Mouse (Mus musculus): ENCODE measurements around the gene Lin7a.
A peak's percentile ranks its signal among the peaks of the same experiment; 100 is the strongest.

Lin7a gene

DNA sequence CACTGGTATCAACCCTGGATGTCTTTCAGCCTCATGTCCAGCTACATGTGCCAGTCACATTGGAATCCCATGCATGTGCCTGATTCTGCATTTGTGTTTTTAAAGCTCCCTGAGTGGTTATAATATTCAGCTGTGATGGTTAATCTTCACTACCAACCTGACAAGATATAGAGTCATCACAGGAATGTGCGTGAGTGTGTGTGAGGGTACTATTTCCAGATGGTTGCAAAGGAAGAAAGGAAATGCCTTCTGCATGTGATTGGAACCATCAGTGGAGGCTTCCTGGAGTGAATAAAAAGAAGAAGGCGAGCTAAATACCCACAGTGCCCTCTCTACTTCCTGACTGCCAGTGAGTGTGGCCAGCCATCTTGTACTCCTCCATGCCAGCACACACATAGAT, 48.2 kb downstream of the Lin7a start:
- DNase-seq (ENCODE audit: low read depth, low spot score), result no peak

DNA sequence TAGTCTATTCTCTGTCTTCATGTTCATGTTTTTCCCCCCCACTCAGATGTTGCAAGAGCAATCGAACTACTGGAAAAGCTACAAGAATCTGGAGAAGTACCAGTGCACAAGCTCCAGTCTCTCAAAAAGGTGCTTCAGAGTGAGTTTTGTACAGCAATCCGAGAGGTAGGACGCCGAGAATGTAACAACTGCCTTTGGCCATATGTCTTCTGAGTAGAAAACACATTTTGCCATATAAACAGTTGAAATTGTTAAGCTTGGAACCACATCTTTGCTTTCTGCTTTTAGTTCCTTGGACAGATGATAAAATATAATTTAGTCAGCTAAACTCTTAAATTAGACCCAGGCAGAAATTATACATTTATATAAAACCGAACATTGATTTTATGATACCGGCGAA, 52.4 kb downstream of the Lin7a start:
- DNase-seq (ENCODE audit: low read depth, low spot score), result no peak

DNA sequence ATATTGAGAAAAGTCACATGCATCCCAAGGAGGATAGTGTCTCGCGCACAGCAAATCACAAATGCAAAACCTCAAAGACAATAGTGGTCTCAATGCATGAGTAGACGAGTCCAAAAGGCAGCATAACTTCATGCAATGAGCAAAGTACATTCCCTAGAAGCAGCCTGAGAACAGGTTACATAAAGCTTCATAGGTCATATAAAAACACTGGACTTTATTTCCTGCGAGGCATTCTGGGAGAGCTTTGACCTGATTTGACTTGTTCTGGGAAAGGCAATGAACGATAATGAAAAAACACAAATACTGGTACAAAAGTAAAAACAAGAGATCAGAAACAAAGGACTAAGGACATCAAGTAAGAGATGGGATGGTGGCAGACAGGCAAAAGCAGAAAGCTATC, 54.1 kb downstream of the Lin7a start:
- DNase-seq (ENCODE audit: low read depth, low spot score), result no peak

DNA sequence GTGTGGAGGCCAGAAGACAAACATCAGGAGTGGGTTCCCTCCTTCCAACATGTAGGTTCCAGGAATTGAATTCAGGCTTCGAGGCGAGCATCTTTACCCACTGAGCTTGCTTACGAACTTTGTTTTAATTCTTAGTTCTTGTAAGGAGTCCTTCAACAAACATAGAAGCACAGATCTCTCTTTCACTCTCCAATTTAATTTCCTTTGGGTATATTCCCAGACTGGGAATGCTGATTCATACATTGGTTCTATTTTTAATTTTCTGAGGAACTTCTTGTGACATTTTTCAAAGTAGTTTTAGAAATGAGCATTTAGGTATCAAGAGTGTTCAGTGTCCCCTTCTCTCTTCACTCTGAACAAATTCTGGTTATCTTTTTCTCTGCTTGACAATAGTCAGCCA, 68.0 kb downstream of the Lin7a start:
- DNase-seq (ENCODE audit: low read depth, low spot score), result no peak

DNA sequence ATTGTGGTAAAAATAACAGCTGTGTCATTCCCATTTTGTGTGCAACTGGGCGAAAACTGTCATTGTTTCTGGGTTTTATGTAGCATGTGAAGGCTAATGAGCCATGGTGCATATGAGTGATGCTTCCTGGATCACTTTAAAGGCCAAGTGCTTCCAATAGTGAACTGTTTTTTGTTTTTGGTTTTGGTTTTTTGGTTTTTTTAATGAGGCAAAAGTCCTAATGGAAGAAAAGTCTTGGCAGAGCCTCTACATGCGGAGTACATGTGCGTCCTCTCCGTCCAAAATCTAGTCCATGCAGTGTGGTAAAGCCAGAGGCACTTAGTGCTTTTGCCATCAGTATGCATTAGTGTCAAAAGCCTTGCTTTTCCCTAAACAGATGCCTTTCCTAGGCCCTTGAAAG, 69.7 kb downstream of the Lin7a start:
- DNase-seq (ENCODE audit: low read depth, low spot score), result no peak

DNA sequence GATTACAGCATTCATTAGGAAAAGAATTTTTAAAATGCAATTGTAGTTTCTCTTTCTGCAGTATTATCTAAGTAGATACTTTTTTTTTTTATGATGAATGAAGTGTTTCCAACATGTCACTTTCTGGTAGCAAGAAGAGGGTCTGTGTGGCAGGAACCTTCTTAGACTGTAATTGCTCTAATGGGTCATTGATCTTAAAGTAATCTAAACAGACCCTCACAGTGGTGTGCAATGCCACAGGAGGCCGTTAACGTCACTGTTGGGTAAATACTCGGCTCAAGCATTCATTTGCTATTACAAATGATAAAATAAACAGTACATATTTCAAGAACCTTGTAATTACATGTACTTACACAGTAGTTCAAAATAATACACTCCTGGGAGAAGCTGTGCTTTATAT, 72.7 kb downstream of the Lin7a start:
- DNase-seq (ENCODE audit: low read depth, low spot score), result no peak

DNA sequence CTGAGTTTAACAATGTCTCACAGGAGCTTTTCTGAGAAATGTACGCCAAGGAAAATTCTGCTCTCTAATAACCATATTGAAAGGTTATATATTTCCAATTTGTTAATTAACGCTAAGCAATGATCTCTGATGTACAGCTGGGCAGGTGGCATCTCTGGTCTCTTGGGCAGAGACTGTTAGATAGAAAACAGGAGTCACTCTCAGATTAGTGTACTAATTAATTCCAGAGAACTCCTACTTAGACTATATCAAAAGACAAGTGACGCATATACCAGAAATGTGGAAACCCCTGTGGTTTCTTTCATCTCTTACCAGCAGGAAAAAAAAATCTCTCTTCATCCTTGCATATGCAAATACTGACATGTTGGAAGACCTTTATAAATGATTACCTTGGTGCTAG, 76.4 kb downstream of the Lin7a start:
- no peak for DNase-seq (ENCODE audit: low read depth, low spot score)

DNA sequence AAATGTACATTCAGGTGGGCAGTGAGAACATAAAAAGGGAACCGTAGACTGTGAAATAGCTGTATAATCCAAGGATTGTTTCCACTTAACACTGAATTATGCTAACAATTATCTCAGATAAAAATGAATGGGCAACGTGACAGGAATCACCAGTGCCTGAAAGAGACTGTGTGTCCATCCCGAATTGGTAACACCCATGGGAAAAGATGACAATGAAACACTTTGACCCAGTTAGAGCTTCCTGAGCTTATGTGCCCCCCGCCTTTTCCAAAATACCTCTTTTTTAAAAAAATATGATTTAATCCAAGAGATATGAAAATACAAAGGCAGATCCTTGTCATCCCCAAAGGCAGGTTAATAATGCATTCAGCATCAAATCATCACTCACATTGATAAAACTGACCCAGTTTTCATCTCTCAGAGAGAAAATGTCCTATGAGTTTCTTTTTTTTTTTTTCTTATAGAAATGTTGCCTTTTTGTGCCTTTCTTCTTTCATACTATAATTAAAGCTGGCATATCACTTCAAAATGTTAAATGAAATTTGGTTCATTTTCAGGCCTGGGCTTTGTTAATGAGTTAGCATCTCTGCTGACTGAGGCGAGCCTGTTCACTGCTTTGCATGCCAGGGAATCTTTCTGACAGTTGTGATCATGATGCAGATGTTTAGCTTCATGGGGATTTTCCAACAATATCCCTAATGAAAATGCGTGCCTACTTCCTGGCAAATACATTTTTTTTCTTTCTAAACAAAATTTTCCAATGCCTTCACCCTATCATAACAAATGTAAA, 80.4 kb downstream of the Lin7a start:
- no peak for DNase-seq (ENCODE audit: low read depth, low spot score)

DNA sequence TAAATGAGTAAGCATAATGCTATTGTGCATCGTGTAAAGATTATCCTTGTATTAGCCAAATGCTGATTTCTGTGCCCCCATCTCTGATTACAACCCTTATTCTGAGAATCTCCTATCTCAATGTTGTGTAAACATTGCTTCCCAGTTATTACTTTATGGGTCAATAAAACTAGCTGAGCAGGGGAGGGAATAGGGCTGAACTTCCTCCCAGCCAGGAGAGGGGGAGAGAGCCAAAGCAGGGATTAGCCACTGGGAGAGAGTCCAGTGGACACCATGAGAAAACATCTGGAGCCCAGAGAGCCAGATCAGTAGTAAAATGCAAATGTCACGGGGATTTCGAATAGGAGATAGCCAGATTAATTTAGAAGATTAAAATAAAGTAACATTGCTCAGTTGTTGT, 82.0 kb downstream of the Lin7a start:
- no peak for DNase-seq (ENCODE audit: low read depth, low spot score)

DNA sequence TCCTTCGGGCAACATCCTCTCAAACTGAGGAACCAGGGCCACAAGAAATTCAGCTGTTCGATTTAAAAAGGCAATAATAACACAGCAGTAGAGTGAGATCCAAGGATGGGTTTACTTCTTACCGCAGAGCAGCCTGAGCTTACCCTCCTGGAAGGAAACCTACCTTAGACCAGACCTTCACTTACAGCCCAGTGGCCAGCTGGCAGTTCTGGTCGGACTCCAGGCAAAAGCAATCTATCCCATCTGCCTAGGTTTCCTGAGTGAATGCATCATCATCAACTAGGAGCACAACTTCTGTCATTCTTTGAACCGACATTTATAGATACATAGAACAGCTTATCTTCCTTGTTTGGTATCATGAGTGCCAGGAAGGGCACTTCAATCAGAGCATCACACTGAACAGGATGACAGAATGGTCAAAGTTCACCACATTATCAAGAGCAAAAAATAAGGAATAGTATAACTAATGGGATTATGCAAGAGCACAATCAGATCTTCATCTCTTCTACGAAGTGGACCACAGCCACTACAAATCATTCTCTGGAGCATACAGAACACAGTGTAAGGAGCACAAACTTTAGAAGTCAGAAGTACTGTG, 87.1 kb downstream of the Lin7a start:
- no peak for DNase-seq (ENCODE audit: low read depth, low spot score)

DNA sequence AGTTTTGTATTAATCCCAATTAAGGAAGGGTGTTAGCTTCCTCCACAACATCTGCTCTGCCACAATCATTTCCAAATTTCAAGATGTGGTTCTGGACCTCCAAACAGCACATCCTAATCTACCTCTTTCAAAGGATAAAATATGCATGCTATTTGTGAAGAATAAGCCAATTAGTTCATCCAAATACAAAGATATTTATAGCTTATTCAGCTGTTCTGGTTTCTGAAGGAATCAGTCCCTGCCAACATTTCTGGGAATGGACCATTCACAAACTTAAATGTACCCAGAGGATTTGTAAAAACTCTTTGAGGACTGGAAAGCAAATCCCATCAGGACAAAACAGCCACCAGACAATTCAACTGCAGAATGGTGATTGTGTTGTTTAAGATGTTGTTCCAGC, 87.8 kb downstream of the Lin7a start:
- DNase-seq (ENCODE audit: low read depth, low spot score), result no peak

DNA sequence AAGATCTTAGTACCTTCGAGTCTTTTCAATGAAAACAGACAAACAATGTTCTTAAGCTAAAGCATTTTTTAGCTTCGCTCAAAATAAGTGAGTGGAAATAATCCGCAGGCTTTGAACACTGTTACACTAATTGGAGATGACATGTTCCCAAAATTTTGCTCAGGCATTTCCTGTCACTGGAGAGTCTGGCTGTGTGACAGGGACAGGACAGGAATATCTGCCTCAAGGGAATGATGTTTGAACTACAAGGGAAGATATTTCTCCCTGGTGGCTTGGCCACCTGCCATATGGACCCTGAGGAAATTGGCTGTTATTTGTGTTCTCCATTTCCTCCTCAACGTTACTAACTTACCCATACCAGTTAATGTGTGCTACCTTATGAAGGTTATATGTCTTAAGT, 90.1 kb downstream of the Lin7a start:
- no peak for DNase-seq (ENCODE audit: low read depth, low spot score)

DNA sequence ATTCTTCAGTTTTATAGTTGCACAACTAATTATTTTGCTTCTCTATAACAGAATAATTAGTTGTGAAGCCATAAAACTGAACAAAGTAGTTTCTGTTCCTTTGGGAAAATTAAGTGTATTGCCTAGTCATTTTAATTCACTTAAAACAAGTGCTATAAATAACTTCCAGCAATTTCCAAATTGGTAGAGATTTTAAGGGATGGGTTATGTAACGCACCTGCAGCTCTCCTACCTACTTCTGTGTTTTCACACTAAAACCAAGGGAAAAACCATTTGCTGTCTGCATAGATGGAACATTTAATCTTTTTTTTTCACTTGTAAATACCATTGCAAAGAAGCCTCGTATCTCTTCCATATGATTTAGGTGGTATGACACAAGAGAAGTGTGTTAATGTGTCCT, 90.5 kb downstream of the Lin7a start:
- no peak for DNase-seq (ENCODE audit: low read depth, low spot score)

DNA sequence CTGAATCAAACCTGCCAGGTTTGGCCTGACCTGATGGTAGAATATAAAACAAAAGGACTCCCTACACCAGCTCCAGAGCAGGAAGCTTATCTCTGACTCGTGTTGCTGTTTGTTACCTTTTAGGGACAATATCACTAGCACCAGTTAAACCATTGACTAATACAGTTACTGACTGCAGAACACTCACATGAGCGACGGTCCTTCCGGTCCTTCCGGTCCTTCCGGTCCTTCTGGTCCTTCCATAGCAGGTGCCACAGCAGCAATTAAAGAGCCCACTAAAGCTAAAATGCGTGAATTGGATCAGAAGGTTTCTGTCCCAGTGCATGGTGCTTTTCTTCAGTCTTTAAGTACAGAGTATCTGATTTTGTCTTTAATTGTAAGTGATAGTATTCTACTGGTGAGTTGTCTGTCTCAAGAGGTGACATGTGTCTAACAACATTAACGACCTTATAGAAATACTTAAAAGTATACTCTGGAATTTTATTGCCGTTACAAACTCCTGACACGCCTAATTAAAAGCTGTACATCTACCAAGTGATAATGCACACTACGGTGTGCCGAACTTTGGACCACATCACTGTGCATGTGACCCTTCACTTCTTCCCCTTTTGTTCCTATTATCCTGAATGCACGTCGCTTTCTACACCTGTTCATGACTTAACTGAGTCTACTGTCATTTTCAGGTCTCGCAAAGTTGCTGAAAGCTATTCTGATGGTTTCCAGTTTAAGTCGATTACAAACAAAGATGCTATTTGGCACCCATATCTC, 91.7 kb downstream of the Lin7a start:
- no peak for DNase-seq (ENCODE audit: low read depth, low spot score)

DNA sequence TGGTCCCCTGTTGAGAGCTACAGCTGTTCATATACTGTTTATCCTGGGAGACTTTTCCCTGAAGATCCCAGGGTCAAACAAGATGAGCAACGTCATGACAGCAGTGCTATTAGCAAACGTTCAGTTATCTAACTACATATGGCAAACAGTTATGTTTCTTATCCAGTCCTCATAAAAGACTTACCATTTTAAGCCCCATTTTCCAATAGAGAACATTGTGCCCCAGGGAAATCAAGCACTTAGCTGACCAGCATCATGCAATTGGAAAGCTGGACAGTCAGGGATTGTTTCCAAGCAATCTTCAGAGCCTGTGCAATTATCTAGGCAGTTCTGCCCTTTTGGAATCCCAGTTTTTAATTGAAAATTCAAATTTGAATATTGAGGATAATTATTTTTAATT, 105.7 kb downstream of the Lin7a start:
- no peak for DNase-seq (ENCODE audit: low read depth, low spot score)

DNA sequence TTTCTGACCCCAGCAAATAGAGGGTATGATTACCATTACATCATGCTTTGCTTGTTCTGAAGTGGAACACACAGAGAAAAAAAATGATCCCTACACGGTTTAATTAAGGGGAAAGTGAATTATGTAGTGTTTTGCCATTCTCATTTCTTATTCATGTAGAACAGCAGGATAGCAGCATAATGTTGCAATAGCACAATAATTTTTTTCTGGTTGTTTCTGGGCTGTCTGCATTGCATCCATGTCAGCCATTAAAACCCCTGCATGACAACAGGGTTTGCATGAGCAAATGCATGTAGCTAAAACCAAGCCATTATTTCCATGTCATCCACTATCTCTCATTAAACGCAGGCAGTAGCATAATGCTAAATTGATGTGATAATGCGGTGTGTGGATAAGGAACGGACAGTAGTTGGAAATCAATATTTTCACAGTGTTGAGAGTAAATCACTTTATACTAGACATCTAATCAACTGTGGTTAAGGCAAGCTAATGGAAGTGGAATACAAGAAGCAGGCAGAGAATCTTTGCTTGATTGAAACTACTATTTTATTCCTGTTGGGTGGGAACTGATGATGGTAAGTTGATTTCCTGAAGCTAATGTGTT, 109.8 kb downstream of the Lin7a start:
- no peak for DNase-seq (ENCODE audit: low read depth, low spot score)

DNA sequence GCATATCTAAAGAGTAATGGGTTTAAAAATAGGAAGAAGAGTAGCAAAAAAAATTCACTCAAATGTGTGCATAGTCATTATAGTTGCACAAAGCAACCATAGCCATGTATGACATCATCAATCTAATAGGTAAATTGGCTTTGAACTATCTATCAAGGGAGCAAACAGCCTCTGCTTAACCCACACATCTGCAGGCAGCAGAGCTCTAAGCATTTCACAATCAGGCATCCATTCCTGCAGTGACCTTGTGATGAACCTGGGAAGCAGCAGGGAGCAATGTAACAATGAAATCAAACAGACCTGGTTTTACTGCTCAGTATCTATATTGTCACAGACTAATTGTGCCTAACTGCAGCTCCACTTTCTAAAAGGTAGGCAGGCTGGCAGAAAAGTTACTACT, 112.3 kb downstream of the Lin7a start:
- no peak for DNase-seq (ENCODE audit: low read depth, low spot score)

DNA sequence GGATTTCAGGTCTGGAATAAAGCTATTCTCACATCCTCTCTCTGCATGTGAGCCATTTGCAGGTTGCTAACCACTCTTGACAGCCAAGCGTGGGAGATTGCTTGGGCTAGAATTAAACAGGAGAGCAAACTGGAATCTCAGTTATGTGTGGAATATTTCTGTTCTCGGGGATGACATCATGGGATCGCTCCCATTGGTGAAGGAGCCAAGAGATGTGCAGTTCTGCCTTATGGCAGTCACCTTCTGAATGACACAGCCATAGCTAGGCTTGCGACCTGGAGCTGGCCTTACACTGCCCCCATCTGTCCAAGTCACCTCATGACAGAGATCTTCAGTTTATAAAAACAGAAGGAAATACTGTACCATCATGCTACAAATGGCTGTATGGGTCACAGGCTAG, 118.0 kb downstream of the Lin7a start:
- peak; percentile 22 for DNase-seq (ENCODE audit: low read depth, low spot score)

DNA sequence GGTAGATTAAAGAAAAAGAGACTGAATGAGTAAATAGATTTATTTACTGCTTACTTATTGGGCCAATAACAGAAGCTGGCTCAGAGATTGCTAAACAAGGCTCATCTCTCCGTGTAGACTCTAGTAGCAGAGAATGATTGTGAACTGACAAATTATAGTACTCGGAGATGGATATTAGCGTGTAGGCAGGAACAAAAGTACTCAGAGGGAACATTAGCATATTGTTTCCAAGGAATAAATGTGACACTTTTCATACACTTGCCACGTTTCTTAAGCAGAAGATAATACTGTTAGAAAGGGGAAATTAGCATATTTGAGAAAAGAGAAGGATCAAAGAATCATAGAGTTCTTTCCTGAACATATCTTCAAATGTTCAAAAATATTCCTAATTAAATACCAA, 133.9 kb downstream of the Lin7a start:
- no peak for DNase-seq (ENCODE audit: low read depth, low spot score)

DNA sequence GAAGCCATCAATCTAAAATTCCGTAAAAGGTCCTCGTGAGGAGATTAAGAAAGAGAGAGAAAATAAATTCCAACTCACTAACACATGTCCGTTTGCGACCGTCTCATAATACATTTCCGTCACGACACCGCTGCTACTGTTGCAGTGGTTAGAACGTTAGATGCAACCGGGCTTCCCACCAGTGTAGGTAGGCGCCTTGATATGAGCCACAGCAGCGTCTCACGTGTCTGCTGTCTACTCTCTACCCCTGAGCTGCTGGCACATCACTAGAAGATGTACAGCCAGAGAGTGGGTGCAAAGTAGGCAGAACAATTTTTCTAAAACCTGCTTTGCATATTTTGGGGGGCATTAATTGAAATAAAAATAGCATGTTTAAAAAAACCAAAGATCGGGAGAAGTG, 146.8 kb downstream of the Lin7a start:
- DNase-seq (ENCODE audit: low read depth, low spot score), result no peak

DNA sequence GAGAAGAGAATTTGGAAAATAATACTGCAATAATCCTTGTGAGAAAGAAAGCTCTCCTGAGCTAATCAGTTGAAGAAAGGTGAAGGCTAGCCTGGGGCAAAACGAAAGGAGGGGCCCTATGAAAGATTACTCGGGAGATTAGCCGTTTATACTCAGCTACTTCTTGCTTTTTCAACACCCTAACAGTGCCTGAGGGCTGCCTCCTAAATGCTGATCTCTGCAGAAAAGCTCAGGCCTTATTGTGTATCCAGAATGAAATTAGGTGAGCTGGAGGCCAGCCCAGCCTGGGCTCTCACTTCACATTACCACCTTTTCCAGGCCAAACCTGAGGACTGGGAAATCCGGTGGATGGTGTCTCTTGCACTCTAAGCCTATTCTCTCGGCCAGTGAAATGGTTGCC, 165.5 kb downstream of the Lin7a start:
- no peak for DNase-seq (ENCODE audit: low read depth, low spot score)

DNA sequence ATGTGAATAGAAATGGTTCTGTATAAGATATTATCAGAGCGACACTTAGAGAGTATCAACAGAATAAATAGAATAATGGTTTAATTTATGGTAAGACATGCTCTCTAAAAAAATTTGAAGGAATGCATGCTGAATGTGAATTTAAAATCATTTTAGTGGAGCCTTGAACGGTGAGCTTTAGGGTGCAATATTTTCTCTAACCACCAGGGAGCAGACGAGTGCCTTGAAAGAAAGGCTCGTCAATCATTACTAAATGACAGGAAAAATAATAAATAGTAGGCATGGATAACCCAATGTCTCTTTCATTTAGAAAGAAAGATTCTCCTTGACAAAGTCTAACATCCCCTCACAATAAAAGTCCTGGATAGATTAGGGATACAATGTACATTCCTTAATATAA, 171.3 kb downstream of the Lin7a start:
- peak; percentile 9 for DNase-seq (ENCODE audit: low read depth, low spot score)
